8 mouse cellular contexts compared by ENCODE assay signal in genomic region chr1:130731741-130732337, GRCm38 (mm10). TPM values are rescaled to one million over a fixed set of nuclear protein-coding genes. Genes with fewer than 3 reads are reported as not detected.
DNase-seq lines count a peak whose midpoint lies in the region; ATAC-seq and TF ChIP-seq lines count a peak whose summit lies in the region.

AA986860 (plus strand) TSS chr1:130731976.

- H3K27ac ChIP-seq in limb, embryonic 12.5 days, result no peak within 1 kb of the TSS
- no peak within 1 kb of the TSS for H3K27ac ChIP-seq in midbrain, embryonic 14.5 days (replicated peaks; ENCODE audit: low read depth, low read length)
- H3K27ac ChIP-seq in cerebellum, adult 2 months (ENCODE audit: insufficient read depth, low read length), result no peak within 1 kb of the TSS

- H3K27me3 ChIP-seq in limb, embryonic 12.5 days, result no peaks in the 10 kb centered on the region
- H3K27me3 ChIP-seq in midbrain, embryonic 14.5 days (ENCODE audit: control insufficient read depth, insufficient read depth, low read length), result no peaks in the 10 kb centered on the region
- no peaks in the 10 kb centered on the region for H3K27me3 ChIP-seq in cerebellum, adult 2 months (ENCODE audit: control insufficient read depth, insufficient read depth, low read length)

- no peak within 1 kb of the TSS; the same call in 1 of the 2 replicates for H3K9ac ChIP-seq in limb, embryonic 12.5 days (replicated peaks)
- no peak within 1 kb of the TSS for H3K9ac ChIP-seq in midbrain, embryonic 14.5 days (replicated peaks; ENCODE audit: low read length)

- no peaks in the 10 kb centered on the region for H3K36me3 ChIP-seq in limb, embryonic 12.5 days
- H3K36me3 ChIP-seq in midbrain, embryonic 14.5 days (ENCODE audit: control insufficient read depth, insufficient read depth, low read length), result no peaks in the 10 kb centered on the region

- no peaks in the 10 kb centered on the region for H3K9me3 ChIP-seq in limb, embryonic 12.5 days
- no peaks in the 10 kb centered on the region for H3K9me3 ChIP-seq in midbrain, embryonic 14.5 days (ENCODE audit: control insufficient read depth, low read length)

- WGBS in limb, embryonic 12.5 days, result 7% methylated on average over 10 of the region's 10 CpGs
- WGBS in midbrain, embryonic 14.5 days, result 7% methylated on average over 10 of the region's 10 CpGs
- 35% methylated on average over 10 of the region's 10 CpGs for WGBS in cerebellum, adult 2 months

- no peak for TF ChIP-seq CTCF in cerebellum, adult 2 months (IDR thresholded peaks at IDR 0.05; ENCODE audit: borderline replicate concordance, insufficient read depth, low read depth, low read length)

- H3K4me3 ChIP-seq in limb, embryonic 12.5 days (replicated peaks), result 0 out of 2 replicates have a peak within 1 kb of the TSS, but pooled peaks have one; percentile 7
- no peak within 1 kb of the TSS for H3K4me3 ChIP-seq in midbrain, embryonic 14.5 days (replicated peaks; ENCODE audit: low read depth, low read length)
- no peak within 1 kb of the TSS for H3K4me3 ChIP-seq in cerebellum, adult 2 months (replicated peaks; ENCODE audit: insufficient read depth, low read depth, low read length)

- peaks cover 3% of the 10 kb centered on the region; the same call in 1 of the 2 replicates for H3K4me1 ChIP-seq in limb, embryonic 12.5 days (replicated peaks)
- no peaks in the 10 kb centered on the region for H3K4me1 ChIP-seq in midbrain, embryonic 14.5 days (ENCODE audit: control insufficient read depth, insufficient read depth, low read length)
- no peaks in the 10 kb centered on the region for H3K4me1 ChIP-seq in cerebellum, adult 2 months (ENCODE audit: control insufficient read depth, insufficient read depth, low read length)

- ATAC-seq in limb, embryonic 12.5 days (ENCODE audit: insufficient number of reproducible peaks, insufficient read depth, low FRiP score, low TSS enrichment, low read depth), result peak; percentile 71; the same call in 1 of the 2 replicates
- no peak for ATAC-seq in midbrain, embryonic 14.5 days (ENCODE audit: low FRiP score, low TSS enrichment)

- TF ChIP-seq POLR2A in cerebellum, adult 2 months (IDR thresholded peaks at IDR 0.05; ENCODE audit: borderline replicate concordance, insufficient read depth, low read length), result no peak

- H3K4me2 ChIP-seq in limb, embryonic 12.5 days, result peak within 1 kb of the TSS; percentile 37
- peak within 1 kb of the TSS; percentile 1; the same call in 1 of the 2 replicates for H3K4me2 ChIP-seq in midbrain, embryonic 14.5 days (ENCODE audit: low read length)

- peak; percentile 83 for DNase-seq in ES-CJ7 (ENCODE audit: low read depth, low spot score)
- peak; percentile 41 for DNase-seq in adrenal gland, adult 8-10 months
- peak; percentile 88 for DNase-seq in gonadal fat pad, adult 2 months (ENCODE audit: low read depth)
- no peak for DNase-seq in midbrain, embryonic 14.5 days
- no peak for DNase-seq in left cerebral cortex, adult 9 months (ENCODE audit: low spot score in 2 of 2)
- no peak for DNase-seq in cerebellum, adult 2 months
- DNase-seq in left cerebral cortex, adult 11 months (ENCODE audit: low spot score), result no peak

RNA-seq across cellular contexts. Expression of gene AA986860, which starts in this region (rescaled TPM):
- total RNA-seq in adrenal gland, adult 8-10 months (2022), result 10 to 100 TPM in 2 of 4 experiments, 1 to 10 TPM in 2; 3.7 to 16.2 (median 8.1) TPM
- 1.4 and 1.9 TPM in 2 replicates for polyA plus RNA-seq in gonadal fat pad, adult 2 months (2012; rRNA removed)
- polyA plus RNA-seq in limb, embryonic 12.5 days (2016; fragmentation: Nextera tagmentation; extraction: Ambion mirVana), result 0.54 and 1.1 TPM in 2 replicates
- polyA plus RNA-seq in midbrain, embryonic 14.5 days (2014; fragmentation: Nextera tagmentation; extraction: Ambion mirVana), result 0.18 and 0.28 TPM in 2 replicates
- 2.9 TPM in 2 replicates for polyA plus RNA-seq in cerebellum, adult 2 months (2012; rRNA removed)

Comparison
In these comparisons a context has a peak if more than half of its experiments do, and no peak if none do; other contexts are left out.
1. DNase-seq: peak in ES-CJ7 (single experiment), adrenal gland, adult 8-10 months (single experiment) and gonadal fat pad, adult 2 months (single experiment); none in midbrain, embryonic 14.5 days (single experiment), left cerebral cortex, adult 9 months (0 of 2), cerebellum, adult 2 months (0 of 2) and left cerebral cortex, adult 11 months (single experiment).